Mouse (Mus musculus): Measurements from ENCODE around the gene Gtpbp3. TPM values are rescaled to one million over a fixed set of nuclear protein-coding genes. Genes with fewer than 3 reads are reported as not detected.
"Not testable (repeated sequence)": the region's sequence is repeated elsewhere in the genome, so short reads cannot be mapped to it uniquely, and the experiment has no call there.

The Gtpbp3 gene
- polyA plus RNA-seq, 3 experiments from 2014 or later, result 2.6 to 6.5 (median 3.4) TPM

DNA sequence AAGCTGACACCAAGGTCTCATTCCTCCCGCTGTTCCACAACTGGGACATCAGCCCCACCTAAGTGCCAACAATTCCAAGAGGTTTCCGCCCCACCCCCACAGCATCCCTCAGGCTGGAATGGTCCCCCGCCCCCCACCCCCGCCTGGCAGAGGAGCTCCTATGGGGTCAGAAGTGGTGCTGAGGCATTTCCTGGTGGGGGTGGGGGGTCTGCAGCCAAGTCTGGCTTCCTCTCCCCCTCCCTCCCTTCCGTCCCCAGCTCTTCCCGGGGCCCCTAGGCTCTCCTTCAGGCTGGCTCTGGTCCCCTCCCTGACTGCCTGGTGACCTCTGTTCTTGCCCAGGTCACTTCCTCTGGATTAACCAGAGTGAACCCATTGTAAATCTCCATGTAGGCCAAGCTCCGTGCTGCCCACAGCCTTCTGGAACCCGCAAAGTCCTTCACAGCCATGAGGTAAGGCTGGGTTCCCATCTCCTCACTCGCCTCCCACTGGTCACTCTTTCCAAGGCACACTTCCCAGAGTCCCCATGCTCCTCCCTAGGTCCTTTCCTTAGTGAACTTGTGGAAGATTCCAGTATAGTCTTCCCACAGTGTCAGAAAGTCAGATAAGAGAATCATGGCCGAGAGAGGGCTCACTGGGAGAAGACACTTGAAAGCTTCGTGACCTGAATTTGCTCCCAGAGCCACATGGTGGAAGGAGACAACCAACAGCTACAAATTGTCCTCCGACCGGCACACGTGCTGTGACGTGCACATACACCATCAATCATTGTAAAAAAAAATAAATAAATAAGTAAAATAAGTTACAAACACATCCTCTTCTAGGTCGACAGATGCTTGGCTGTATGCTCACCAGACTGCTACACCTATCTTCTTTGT, 11.2 kb downstream of the Gtpbp3 start:
- no peak for ATAC-seq

DNA sequence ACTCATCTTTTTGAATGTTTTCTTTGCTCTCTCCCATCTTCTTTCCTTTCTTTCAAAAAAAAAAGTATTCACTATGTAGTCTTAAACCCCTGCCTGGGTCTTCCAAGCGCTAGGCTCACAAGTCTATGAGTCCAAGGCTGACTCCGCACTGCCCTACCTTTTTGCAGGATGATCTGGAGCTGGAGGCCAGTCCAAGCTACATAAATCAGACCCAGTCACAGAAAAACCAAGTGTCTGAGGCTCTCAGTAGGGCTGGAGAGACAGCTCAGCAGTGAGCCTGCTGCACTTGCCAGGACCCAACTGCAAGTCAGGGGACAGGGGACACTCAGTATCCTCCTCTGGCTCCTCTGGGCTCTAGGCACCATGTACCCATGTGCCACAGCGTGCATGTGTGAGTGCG, 16.4 kb downstream of the Gtpbp3 start:
- no peak for ATAC-seq

DNA sequence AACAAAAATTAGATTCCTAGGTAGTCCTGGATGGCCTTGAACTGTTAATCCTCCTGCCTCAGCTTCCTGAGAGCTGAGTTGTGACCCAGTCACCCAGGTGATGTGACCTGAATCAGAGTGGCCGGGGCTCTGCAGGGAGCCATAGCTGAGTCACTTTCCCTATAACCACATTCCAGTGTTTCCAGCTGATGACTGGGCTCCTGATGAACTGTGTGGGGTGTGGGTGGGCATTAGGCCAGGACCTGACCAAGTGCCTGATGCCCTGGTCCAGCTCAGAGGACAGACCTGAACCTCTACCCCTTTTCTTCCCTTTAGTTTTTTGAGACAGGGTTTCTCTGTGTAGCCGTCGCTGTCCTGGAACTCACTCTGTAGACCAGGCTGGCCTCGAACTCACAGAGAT, 17.4 kb downstream of the Gtpbp3 start:
- ATAC-seq, result no peak

DNA sequence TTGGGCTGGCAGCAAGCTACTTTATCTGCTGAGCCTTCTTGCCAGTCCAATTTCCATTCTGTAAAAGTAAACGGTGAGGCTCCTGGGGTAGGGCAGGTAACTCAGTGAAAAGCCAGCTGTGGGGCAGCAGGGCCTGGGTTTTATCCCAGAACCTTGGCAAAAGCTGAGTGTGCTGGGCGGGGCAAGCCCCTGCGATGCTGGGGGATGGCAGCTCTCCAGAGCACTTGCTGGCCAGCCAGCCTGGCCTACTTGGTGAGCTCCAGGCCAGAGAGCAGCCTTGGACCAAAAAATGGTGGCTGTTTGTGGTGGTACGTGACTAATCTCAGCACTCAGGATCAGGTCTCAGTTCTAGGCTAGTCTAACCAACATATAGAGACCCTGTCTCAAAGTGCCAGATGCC, 18.1 kb downstream of the Gtpbp3 start:
- ATAC-seq, result no peak

DNA sequence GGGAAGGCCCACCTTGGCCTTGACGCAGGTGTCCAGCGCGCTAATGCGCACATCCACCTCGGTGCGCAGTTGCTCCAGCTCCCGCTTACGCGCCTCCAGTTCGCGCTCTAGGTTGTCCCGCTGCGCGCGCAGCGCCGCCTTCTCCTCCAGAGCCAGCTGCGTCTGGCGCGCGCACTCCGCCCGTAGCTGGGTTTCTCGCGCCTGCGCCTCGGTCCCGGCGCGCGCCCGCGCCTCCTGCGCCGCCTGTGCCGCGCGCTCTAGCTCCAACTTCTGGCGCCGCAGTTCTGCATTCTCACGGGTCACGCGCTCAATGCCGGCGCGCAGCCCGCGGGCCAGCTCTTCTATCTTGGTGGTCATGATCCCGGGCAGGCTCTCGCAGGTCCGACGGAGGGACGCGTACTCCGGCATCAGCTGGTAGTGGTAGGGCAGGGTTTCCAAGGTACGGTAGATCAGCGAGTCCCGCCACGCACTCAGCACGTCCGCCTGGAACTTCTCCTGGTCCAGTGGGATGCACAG, 19.7 kb downstream of the Gtpbp3 start:
- ATAC-seq, result no peak

DNA sequence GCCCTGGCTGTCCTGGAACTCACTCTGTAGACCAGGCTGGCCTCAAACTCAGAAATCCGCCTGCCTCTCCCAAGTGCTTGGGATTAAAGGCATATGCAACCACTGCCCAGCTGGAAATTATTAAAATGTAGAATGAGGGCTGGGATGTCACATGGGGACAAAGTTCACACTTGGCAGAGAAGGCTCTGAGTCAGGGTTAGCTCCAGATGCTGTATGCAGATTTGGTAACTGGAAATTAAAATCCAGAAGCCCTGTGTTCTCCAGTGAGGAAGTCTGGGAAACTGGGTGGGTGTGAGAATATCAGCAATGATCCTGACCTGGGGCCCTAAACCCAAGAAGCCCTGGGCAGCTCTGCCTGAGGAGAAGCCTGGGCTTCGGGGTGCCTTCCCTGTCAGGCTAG, 21.4 kb downstream of the Gtpbp3 start:
- ATAC-seq, result no peak

DNA sequence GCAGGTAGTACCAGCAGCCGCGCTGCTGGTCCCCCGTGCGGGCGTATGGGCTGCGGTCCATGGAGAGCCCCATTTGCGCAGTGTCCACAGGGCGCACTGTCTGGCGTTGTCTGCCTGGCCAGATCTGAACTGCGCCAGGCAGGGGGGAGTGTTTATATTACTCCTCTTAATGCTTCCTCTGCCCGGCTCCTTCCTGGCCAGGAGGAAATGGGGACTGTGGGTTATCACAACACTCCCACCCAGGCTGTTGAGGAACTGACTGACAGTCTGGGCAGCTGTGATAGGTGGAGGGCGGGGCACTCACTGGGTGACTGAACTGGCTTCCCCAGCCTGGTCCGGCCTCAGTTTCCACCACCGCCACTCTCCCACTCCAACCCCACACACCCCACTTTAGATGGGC, 23.7 kb downstream of the Gtpbp3 start, which contains the start of gene Plvap:
TSS of gene Plvap (minus strand) at position 109 of the 400 bp plus-strand sequence.
- ATAC-seq, result no peak

DNA sequence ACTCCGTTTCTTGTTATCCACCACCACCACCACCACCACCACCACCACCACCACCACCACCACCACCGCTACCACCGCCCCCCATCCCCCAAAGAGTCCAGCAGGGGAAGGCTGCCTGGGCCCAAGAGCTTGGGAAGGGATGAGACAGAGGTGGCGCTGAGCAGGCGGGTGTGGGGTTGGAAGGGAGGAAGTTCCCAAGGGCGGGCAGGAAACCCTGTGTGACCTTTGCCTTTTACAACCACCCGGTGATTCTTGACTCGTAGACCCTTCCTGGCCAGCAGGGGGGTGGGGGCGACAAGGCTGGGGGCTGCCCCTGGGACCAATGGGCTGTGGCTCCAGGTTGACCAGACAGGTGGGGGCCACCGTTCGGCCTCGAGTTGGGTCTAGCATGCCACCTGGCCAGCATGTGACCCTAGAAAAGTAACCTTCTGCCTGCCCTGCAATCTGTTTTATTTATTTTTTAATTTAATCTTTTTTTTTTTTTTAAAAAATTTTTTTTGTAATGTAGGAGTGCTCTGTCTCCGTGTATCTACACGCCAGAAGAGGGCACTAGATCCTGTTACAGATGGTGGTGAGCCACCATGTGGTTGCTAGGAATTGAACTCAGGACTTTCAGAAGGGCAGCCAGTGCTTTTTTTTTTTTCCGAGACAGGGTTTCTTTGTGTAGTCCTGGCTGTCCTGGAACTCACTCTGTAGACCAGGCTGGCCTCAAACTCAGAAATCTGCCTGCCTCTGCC, 25.3 kb downstream of the Gtpbp3 start:
- ATAC-seq, result no peak

DNA sequence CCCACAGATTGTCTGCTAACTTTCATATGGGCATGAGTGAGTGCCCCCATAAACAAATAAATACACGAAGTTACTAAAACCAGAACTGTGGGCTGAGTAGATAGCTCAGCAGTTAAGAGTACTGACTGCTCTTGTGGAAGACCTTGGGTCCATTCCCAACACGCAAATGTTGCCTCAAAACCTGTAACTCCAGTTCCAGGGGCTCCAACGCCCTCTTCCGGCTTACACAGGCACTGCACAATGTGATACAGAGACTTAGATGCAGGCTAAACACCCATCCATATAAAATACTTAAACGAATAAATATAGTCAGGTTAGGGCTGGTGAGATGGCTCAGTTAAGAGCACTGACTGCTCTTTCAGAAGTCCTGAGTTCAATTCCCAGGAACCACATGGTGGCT, 27.1 kb downstream of the Gtpbp3 start:
- ATAC-seq, result no peak

DNA sequence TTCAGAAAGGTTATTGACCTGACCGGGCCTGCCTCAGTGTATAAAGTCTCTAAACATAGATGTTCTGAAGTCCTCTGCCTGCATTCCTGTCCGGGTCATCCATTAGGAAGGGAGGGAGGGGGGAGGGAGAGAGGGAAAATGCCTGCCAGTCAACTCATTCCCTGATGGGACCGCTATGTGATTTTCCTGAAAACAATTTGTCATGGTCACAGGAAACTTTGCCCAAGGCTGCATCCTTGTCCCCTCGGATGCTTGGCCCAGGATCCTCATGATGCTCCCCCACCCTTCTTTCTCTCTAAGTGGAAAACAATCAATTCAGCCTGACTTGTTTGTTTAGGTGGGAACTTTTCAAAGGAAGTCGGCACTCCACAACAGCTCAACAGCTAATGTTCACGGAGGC, 28.9 kb downstream of the Gtpbp3 start:
- no peak for ATAC-seq

DNA sequence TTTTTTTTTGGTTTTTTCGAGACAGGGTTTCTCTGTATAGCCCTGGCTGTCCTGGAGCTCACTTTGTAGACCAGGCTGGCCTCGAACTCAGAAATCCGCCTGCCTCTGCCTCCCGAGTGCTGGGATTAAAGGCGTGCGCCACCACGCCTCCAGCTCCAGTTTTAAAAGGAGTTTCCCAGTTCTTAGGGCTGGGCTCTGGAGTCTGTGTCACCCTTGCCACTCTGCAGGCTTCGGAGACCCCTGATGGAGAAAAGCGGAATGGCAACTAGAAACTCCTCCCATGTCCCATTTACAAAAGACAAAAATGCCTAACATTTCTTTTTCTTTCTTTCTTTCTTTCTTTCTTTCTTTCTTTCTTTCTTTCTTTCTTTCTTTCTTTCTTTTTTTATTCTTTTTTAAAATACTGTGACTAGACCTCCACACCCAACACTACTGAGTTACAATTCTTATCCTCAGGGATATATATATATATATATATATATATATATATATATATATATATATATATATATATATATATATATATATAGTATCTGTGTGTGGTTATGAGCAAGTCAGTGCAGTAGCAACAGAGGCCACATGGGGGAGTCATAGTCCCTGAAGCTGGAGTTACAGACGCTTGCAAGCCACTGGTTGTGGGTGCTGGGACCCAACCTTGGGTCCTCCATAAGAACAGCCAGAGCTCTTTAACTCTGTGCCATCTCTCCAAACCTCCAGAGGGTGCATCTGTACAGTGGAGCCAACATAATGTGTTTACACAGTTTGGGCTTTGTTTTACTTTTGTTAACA, 31.3 kb downstream of the Gtpbp3 start:
- ATAC-seq, result peak; percentile 76

DNA sequence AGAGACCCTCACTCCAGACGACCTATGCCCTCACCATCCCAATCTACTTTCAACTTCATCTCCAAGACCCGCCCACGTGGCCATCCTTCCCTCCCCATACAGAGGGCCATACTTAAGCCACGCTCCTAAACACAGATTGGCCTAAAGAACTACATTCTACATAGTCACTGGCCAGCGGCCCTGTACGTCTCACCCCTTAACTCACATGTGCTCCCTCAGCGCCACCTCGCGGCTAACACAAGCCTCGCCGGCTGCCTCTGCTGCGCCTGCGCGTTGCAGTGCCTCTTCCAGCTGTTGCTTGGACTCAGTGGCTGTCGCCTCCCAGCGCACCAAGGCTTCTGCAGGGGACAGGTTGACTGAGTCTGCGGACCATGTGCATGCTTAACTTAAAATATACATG, 33.7 kb downstream of the Gtpbp3 start:
- ATAC-seq, result peak; percentile 85

DNA sequence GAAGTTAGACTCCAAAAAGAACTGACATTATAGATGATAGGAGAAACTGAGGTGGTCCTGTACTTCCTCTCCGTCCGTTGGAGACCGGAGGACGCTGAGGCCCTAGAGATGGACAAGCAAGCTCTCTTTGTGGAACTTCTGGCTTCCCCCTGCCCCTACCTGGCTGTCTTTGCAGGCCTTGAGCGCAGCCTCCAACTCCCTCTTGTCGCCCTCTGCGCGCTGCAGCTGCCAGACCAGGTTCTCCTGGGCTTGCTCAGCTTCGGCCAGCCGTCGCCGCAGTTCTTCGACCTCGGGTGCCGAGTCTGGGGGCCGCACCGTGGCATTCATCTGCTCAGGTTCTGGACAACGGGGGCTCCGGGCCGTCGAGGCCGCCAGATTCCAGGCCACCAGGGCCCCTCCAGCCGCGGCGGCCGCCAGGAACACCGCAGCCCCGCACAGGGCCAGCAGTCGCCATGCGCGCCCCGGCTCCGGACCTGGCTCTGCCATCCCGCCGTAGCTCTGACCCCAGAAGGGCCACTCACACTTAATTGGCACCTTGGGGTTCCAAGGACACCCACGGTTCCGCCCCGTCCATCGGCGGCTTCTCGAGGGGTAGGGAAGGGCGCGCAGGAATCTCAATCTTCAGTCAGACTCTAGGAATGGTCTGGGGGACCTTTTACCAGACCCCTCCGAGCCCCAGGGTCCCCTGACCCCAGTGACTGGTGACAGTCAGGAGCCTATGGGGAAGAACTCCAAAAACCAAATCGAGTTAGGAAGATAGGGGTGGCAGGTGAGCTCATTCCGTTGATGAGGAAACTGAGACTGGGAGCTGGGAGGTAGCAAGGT, 37.5 kb downstream of the Gtpbp3 start, which contains the start of gene Ccdc194:
TSS of gene Ccdc194 (minus strand) at position 486 of the 825 bp plus-strand sequence.
- ATAC-seq, result no peak

DNA sequence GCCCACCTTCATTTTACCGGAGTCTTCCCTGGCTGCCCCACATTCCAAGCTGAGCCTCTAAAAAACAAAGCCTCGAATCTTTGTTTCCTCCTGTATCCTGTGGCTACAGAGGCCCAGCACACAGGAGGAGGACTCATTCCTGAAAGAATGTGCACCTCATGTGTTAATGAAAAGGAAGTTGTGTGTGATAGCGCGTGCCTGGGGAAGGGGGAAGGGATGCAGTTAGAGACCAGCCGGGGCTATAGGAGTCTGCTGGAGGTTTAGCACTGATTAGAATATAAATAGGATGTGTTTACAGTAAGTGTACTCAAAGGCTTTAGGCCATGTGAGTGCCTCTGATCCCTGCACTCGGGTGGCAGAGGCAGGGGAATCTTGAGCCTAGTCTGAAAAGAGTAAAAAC, 38.4 kb downstream of the Gtpbp3 start:
- no peak for ATAC-seq

DNA sequence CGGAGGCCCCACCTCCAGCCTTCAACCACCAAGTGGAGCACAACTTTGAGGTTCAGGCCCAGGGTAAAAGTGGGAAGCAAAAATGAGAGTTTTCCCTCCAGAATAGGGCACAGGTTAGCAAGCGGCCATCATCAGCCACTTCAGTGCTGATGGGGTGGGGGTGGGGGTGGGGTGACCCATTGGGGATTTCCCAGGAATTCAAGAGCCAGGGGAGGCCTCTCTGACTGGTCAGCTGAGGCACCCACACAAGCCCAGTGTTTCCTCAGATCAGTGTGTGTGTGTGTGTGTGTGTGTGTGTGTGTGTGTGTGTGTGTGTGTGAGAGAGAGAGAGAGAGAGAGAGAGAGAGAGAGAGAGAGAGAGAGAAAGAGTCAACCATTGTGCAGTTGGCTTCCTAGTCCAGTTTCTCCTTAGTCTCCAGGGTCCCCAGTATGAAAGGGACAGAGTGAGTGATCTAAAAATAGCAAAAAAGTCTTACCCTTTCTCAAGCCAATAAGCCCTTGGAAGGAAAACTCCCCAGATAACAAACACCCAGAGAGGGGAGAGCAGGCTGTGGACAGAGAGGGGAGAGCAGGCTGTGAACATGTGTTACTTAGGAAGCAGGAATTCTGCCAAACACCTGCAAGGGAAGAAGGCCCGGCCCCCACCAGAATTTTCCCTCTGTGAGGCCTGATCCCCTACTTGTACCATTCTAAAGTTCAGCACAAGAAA, 39.4 kb downstream of the Gtpbp3 start:
- no peak for ATAC-seq

DNA sequence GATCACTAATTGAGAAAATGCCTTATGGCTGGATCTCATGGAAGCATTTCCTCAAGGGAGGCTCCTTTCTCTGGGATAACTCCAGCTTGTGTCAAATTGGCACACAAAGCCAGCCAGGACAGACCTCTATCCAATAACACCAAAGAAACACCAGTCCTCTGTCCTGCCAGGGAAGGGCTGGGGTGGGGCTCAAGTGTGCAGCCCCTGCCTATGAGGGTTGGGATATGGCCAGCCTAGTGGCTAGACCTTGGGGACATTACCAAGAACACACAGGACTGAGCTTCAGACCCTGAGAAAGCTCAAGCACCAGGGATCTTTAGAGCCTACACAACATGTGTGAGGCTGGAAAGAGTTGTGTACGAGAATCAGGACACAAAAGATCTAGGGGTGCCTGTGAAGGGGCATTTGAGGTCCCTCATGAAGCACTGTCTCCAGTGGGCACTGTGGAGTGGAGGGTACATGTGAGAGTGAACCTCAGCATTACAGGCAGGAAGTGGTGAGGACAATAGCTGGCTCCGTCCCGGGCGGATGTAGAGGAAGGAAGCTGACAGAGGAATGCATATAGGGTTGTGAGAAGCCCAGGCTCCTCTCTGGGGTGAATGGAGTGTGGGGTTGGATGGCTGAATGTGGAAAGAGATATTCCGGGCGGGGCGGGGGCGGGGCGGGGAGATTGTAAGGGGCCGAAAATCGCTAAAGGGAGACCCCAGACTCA, 40.6 kb downstream of the Gtpbp3 start:
- ATAC-seq, result peak; percentile 100

DNA sequence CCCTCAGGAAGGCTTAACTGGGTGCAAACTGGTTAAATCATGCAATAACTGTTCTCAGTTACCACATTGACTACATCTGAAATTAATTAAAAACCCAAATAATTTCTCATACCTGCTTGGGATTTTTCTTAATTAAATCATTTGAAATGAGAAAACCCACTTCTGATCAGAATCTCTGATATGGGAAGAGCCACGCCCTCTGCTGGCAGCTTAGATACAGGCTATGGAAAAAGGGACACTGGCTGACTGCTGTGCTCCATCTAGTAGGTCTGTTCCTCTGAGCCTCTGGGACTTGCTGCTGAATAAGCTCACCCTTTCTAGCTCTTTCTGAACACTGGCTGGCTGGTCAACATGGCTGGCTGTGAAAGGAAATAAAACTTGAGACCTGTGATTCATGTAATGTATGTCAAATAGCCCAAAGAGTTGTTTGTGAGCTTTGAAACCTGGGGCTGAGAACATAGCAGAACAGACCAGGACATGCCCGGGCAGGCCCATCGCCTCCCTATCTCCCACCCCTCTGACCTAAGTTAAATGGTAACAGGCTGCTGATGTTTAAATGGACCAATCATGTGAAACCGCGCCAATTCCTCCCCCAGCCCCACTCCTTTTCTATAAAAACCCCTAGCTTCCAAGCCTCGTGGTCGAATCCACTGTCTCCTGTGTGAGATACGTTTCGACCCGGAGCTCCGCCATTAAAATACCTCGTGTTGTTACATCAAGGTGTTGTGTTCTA, 43.0 kb downstream of the Gtpbp3 start:
- ATAC-seq, result not testable (repeated sequence)

DNA sequence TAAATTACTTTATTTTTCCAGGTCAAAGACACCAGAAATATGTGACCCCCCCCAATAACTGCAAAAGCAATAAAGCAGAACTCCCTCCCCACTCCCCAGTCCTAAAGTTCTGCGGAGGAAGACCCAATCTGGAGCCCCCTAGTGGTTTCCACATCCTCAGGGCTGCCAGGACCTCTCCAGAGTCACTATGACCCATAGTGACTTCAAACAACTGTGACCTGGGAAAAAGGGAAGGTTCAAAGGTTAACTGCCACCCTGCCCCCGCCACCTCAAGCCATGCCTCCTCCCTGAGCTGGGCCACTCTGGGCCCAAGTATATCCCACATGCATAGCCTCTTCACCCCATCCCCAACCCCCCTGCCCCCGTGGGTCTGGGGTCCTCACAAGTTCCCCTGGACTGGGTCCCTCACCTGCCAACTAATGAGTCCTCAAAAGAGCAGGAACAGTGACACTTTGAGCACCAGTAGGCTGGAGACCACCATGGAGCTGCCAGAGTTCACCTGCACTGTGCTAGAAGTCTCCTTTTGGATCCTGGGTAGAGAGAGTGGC, 46.4 kb downstream of the Gtpbp3 start:
- no peak for ATAC-seq

DNA sequence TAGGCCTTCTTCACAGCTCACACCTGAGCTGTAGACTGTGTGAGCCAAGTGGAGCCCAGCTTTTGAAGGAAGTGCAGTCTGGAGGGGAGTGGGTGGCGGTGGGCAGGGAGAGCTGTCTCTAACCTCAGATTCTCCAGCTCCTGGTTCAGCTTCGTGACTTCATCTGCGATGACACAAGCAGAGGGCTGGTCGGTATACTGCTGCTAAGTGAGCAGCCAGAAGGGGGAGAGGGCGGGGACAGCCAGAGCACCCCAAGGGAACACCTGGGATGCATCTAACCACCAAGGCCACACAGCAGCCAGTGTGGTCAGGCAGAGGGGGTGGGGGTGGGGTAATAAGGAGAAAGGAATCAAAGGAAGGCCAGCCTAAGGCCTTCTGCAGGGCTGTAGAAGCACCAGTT, 47.8 kb downstream of the Gtpbp3 start:
- ATAC-seq, result no peak
